Mouse (Mus musculus): ENCODE data around the gene Efhd1.

DNA sequence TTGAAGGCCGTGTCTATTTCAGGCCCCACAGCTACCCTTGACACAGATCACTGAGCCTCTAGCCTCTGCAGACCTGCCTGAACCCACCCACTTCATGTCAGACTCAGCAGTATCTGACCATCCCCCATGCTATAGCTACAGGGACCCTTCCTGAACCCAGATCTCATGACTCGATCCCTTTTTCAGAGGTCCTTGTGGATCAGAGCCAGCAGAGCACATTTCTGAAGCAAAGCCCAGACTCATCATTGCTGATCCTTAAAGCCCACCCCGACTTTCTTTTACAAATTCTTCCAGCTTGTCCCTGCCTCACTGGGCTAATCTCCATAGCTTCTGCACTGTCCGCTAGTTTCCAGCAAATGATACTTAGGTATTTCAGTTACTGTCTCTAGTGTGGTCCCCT is 10.0 kb downstream of the Efhd1 start:
- no peak for TF ChIP-seq CTCF (IDR thresholded peaks at IDR 0.05; ENCODE audit: low read depth, low read length)
- TF ChIP-seq TAL1 (conservative IDR thresholded peaks at IDR 0.05; ENCODE audit: low read depth, low read length): no peak
- TF ChIP-seq GATA1 (IDR thresholded peaks at IDR 0.05; ENCODE audit: borderline replicate concordance, low read length): no peak
- no peak for TF ChIP-seq GATA2 (IDR thresholded peaks at IDR 0.05; ENCODE audit: borderline replicate concordance, low read depth, low read length)
- no peak for TF ChIP-seq POLR2AphosphoS5 (IDR thresholded peaks at IDR 0.05; ENCODE audit: insufficient replicate concordance, low read depth, low read length)

Measured in G1E (cell line).